Mouse (Mus musculus): Measurements from ENCODE around the gene Rlim. TPM values are rescaled to one million over a fixed set of nuclear protein-coding genes. Genes with fewer than 3 reads are reported as not detected.
A peak's percentile ranks its signal among the peaks of the same experiment; 100 is the strongest.

Rlim gene
- polyA plus RNA-seq (2015; fragmentation: Nextera tagmentation; extraction: Ambion mirVana) = 32.7 and 37.0 TPM in 2 replicates

DNA sequence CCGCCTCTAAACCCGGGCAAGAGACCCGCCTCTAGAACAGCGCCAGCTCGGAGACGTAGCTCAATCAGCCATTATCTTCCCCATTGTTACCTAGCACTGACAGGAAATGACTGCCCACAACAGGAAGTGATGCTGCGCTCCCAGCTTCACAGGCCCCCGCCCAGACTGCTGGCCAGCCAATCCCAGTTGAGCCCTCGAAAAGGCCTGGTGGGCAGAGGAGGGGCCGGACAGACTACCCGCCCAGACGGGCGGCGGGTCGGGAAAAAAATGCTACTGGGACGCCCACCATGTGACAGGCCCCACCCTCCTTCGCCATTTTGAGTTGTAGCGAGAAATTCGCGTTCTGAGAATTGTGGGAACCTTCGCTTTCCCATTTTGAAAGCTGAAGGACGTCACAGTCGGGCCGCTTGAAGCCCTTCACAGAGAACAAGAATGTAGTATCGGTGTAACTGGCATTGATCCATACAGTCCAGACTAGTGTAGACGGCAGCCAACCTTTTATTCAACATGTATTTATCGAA, at the start of gene Rlim:
Rlim (minus strand) TSS at position 116 of the 521 bp plus-strand sequence.
- no peaks in the 10 kb centered on the region for H3K9me3 ChIP-seq
- 30% methylated on average over 27 of the region's 27 CpGs for WGBS
- H3K4me2 ChIP-seq = peak within 1 kb of the TSS; percentile 57
- H3K36me3 ChIP-seq = no peaks in the 10 kb centered on the region
- H3K27me3 ChIP-seq = peaks cover 21% of the 10 kb centered on the region
- no peaks in the 10 kb centered on the region for H3K4me1 ChIP-seq
- peak within 1 kb of the TSS; percentile 88 for H3K9ac ChIP-seq
- H3K27ac ChIP-seq = peak within 1 kb of the TSS; percentile 93
- H3K4me3 ChIP-seq = peak within 1 kb of the TSS; percentile 65
- peak; percentile 99 for ATAC-seq (ENCODE audit: insufficient number of reproducible peaks, insufficient read depth, low FRiP score, low TSS enrichment, low read depth)

DNA sequence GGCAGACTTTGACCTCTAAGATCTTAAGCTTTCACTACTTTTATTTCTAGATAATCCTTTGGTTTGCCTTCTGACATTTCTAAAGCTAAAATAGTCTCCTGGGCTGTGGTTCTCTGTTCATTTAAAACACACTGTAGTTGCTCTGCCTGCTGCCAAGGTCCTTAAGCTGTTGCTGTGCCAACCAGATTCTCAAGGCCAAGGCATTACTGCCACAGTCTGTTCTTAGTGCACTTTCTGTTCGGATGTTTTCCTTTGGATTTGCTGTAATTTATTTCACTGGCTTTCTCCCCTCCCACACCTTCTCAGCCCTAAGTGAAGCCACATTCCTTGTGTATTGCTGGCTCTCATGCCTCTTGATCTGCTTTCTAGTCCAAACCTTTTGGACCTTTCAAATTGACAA, 36.1 kb upstream of the Rlim start:
- H3K9me3 ChIP-seq = no peaks in the 10 kb centered on the region
- no peaks in the 10 kb centered on the region for H3K36me3 ChIP-seq
- H3K4me1 ChIP-seq = no peaks in the 10 kb centered on the region
- H3K27me3 ChIP-seq = peaks cover 16% of the 10 kb centered on the region; the same call in 1 of the 2 replicates
- no peak overlapping the region for H3K4me2 ChIP-seq
- 39% methylated on average over 1 of the region's 1 CpGs for WGBS
- ATAC-seq (ENCODE audit: insufficient number of reproducible peaks, insufficient read depth, low FRiP score, low TSS enrichment, low read depth) = no peak
- no peak overlapping the region for H3K9ac ChIP-seq
- no peak overlapping the region for H3K27ac ChIP-seq
- H3K4me3 ChIP-seq = no peak overlapping the region

DNA sequence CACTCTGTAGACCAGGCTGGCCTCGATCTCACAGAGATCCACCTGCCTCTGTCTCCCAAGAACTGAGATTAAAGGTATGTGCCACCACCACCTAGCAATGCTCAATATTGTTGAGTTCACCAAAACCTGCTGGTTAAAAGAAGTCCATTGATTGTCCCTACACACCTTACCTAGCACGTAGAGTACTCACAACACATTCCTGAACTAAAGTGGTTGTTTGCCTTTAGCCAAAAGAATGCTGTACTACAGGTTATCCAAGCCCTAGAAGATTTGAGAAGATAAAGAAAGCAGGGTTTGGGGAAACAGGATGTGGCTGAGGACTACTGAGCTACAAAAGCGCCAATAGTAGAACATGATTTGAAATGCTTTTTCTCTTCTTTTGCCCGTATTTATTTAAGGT, 34.0 kb upstream of the Rlim start:
- Histone ChIP-seq H3K9ac (no peak overlapping the region), H3K4me2 (no peak overlapping the region), H3K27me3 (peaks cover 12% of the 10 kb centered on the region; the same call in 1 of the 2 replicates), H3K36me3 (no peaks in the 10 kb centered on the region), H3K27ac (no peak overlapping the region), H3K4me3 (no peak overlapping the region), H3K9me3 (no peaks in the 10 kb centered on the region), H3K4me1 (no peaks in the 10 kb centered on the region)
- ATAC-seq (ENCODE audit: insufficient number of reproducible peaks, insufficient read depth, low FRiP score, low TSS enrichment, low read depth) = no peak
- 75% methylated on average over 4 of the region's 4 CpGs for WGBS

DNA sequence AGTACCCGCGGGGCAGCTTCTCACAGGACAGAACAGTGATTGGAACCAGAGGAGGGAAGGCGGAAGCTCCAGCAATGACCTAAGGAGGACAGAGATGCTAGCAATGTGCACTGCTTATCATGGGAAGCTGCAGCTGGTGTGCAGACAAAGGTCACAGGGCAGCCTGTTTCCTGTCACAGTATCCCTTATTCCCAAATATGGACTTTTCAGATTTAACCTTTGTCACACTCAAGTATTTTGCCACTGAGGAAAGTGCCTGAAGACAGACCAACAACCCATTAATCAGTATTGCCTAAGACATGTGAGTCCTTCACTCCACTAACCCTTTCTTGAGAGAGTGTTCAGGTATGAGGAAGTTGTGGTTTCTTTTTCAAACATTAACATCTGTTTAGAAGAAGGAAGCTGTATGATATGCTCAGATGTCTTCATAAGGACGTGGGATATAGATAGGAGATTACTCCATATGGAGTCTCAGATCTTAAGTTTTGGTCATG, 32.3 kb upstream of the Rlim start:
- no peak overlapping the region for H3K27ac ChIP-seq
- H3K9ac ChIP-seq = no peak overlapping the region
- no peaks in the 10 kb centered on the region for H3K9me3 ChIP-seq
- no peaks in the 10 kb centered on the region for H3K36me3 ChIP-seq
- H3K27me3 ChIP-seq = peaks cover 12% of the 10 kb centered on the region; the same call in 1 of the 2 replicates
- ATAC-seq (ENCODE audit: insufficient number of reproducible peaks, insufficient read depth, low FRiP score, low TSS enrichment, low read depth) = no peak
- 49% methylated on average over 4 of the region's 4 CpGs for WGBS
- no peak overlapping the region for H3K4me2 ChIP-seq
- no peak overlapping the region for H3K4me3 ChIP-seq
- H3K4me1 ChIP-seq = no peaks in the 10 kb centered on the region

DNA sequence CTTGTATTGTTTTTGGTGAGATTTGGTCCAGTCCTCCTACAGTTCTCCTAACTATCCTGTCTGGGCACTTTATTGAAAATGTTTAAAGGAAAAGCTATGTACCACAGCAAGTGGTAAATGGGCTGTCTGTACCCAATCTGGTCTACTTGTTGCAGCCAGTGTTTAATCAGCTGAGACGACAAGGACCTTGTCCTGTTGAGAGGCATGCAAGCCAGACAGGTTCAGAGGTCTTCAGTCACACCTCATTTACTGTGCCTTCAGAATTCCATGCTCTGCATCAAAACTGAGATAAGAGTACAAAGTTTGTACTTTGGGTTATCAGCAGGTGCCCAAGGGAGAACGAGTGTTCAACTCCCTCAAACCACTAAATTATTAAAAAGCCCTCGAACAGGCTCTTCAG, 13.7 kb upstream of the Rlim start:
- Histone ChIP-seq H3K4me2 (no peak overlapping the region), H3K27ac (no peak overlapping the region), H3K9me3 (no peaks in the 10 kb centered on the region), H3K9ac (no peak overlapping the region), H3K27me3 (peaks cover 29% of the 10 kb centered on the region), H3K4me3 (no peak overlapping the region), H3K36me3 (no peaks in the 10 kb centered on the region), H3K4me1 (no peaks in the 10 kb centered on the region)
- WGBS = 72% methylated on average over 3 of the region's 3 CpGs
- no peak for ATAC-seq (ENCODE audit: insufficient number of reproducible peaks, insufficient read depth, low FRiP score, low TSS enrichment, low read depth)

DNA sequence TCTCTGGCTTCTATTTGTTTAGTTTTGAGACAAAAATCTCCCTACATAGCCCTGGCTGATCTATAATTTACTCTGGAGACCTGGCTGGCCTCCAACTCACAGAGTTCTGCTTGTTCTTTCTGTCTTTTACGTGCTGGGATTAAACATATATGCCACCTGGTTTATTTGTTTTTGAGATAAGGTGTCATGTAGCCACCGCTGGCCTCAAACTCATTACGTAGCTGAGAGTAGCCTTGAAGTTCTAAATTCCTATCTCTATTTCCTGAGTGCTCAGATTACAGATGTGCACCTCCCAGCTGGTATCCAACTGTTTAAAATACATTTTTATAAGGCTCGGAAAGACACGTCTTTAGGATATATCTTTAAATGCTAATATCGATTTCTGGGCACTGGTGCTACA, 12.8 kb upstream of the Rlim start:
- ATAC-seq (ENCODE audit: insufficient number of reproducible peaks, insufficient read depth, low FRiP score, low TSS enrichment, low read depth) = no peak
- Histone ChIP-seq H3K36me3 (no peaks in the 10 kb centered on the region), H3K4me3 (no peak overlapping the region), H3K4me1 (no peaks in the 10 kb centered on the region), H3K4me2 (no peak overlapping the region), H3K9ac (no peak overlapping the region), H3K27ac (no peak overlapping the region), H3K9me3 (no peaks in the 10 kb centered on the region), H3K27me3 (peaks cover 28% of the 10 kb centered on the region)
- WGBS = 63% methylated on average over 6 of the region's 6 CpGs

DNA sequence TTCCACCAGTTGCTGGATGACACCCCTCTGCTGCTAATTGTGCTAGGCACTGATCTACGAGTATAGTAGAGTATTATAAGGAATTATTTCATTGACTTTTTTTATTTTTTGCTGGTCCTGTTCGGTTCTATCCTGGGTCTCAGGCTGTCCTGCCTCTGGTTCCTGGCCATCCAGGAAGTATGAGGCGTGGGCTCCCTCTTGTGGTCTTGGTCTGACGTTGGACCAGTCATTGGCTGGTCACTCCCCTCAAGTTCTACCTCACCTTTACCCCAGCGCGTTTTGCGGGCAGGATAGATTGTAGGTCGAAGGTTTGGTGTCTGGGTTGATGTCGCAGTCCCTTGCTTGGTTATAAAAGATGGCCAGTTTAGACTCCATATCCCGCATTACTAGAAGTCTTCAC, 10.6 kb upstream of the Rlim start:
- H3K4me3 ChIP-seq = no peak overlapping the region

DNA sequence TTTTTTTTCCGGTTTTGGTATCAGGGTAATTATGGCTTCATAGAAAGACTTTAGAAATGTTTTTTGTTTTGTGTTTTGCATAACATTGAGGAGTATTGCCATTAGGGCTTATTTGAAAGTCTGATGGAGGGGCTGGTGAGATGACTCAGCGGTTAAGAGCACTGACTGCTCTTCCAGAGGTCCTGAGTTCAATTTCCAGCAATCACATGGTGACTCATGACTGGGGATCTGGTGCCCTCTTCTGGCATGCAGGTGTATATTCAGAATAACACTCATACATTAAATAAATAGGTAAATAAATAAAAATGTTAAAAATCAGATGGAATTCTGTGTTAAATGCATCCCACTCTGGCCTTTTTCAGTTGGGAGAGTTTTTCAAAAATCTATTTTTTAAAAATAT, 9.3 kb upstream of the Rlim start:
- Histone ChIP-seq H3K9me3 (no peaks in the 10 kb centered on the region), H3K27me3 (peaks cover 37% of the 10 kb centered on the region), H3K4me2 (no peak overlapping the region), H3K27ac (no peak overlapping the region), H3K4me1 (0 out of 2 replicates have a peak, but pooled peaks cover 2% of the 10 kb centered on the region), H3K36me3 (no peaks in the 10 kb centered on the region), H3K9ac (no peak overlapping the region), H3K4me3 (no peak overlapping the region)
- WGBS = 54% methylated on average over 2 of the region's 2 CpGs
- ATAC-seq (ENCODE audit: insufficient number of reproducible peaks, insufficient read depth, low FRiP score, low TSS enrichment, low read depth) = no peak

More for the DNA sequence above, 10.6 kb upstream of the Rlim start:
- Histone ChIP-seq H3K27ac (no peak overlapping the region), H3K4me1 (0 out of 2 replicates have a peak, but pooled peaks cover 2% of the 10 kb centered on the region), H3K9me3 (no peaks in the 10 kb centered on the region), H3K36me3 (no peaks in the 10 kb centered on the region), H3K27me3 (peaks cover 26% of the 10 kb centered on the region), H3K4me2 (no peak overlapping the region), H3K9ac (no peak overlapping the region)
- ATAC-seq (ENCODE audit: insufficient number of reproducible peaks, insufficient read depth, low FRiP score, low TSS enrichment, low read depth) = no peak
- 38% methylated on average over 10 of the region's 10 CpGs for WGBS

DNA sequence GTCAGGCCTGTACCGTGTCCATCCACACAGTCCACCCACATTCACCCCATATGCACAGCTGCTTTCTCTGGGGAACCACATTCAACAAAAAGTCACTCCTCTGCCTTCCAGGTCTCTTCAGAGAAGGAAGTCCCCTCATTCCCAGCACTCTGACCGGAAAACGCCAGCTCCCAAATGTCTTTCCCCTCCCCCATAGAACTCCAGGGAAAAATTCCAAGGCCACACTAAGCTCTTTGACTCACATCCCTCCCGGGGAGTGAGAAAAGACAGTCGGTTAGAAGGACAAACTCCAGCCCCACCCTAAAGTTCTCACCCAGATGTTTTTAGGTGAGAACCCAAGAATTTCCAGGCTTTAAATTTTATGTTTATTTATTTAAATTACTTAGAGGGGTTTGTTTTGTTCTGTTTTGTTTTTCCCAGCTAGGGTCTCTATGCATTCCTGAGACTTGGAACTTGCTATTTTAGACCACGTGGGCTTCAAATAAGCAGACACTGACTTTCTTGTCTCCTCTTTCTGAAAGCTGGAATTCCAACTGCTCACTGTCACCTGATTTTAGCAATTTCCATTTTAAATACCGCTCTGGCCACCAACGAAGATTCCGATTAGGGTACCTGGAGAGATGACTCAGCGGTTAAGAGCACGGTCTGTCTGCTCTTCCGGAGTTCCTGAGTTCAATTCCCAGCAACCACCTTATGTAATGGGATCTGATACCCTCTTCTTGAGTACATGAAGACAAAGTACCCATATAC, 6.3 kb upstream of the Rlim start:
- 36% methylated on average over 12 of the region's 12 CpGs for WGBS
- Histone ChIP-seq H3K9me3 (no peaks in the 10 kb centered on the region), H3K4me1 (0 out of 2 replicates have a peak, but pooled peaks cover 2% of the 10 kb centered on the region), H3K36me3 (no peaks in the 10 kb centered on the region), H3K4me2 (no peak overlapping the region), H3K27ac (no peak overlapping the region), H3K27me3 (peaks cover 30% of the 10 kb centered on the region), H3K4me3 (no peak overlapping the region), H3K9ac (no peak overlapping the region)
- no peak for ATAC-seq (ENCODE audit: insufficient number of reproducible peaks, insufficient read depth, low FRiP score, low TSS enrichment, low read depth)

DNA sequence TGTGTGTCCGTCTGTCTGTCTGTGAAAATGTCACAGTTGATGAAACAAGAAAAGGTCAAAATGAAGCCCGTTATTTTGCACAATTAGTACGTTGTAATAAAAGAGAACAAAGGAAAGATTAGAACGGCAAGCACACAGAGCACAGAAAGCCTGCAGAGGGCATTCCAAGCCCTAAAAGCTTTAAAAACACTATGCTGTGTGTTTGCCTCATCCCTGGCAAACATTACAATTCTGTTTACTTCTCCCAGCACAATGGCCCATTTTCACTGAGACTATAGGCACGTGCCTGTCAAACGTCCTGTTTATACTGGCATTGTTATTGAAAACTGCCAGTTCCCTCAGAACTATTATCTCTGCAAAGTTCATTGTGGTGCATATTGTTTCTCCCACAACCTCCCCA, 5.1 kb upstream of the Rlim start:
- H3K27me3 ChIP-seq = peaks cover 27% of the 10 kb centered on the region
- 26% methylated on average over 6 of the region's 6 CpGs for WGBS
- H3K9me3 ChIP-seq = no peaks in the 10 kb centered on the region

DNA sequence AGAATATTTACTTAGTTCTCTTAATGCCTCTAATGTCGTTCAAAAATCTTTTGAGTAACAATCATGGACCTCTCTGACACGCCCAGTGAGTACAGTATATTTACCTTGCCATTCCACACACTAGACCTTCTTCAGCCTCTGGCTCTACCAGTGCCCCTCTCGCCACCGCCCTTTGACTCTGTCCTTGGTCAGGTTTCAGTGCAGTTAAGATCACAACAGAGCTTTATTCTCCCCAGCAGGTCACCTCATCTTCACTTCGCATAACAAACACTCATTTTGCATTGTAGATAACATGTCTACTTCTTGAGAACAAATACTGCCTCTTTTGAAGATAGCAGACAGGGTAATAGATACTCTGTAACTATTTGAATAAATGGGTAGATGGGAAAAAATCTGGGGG, 3.9 kb upstream of the Rlim start:
- no peaks in the 10 kb centered on the region for H3K9me3 ChIP-seq
- WGBS = 36% methylated on average over 5 of the region's 5 CpGs
- no peaks in the 10 kb centered on the region for H3K36me3 ChIP-seq
- no peak overlapping the region for H3K9ac ChIP-seq
- H3K4me1 ChIP-seq = 0 out of 2 replicates have a peak, but pooled peaks cover 2% of the 10 kb centered on the region
- H3K27me3 ChIP-seq = peaks cover 29% of the 10 kb centered on the region
- H3K27ac ChIP-seq = no peak overlapping the region
- H3K4me3 ChIP-seq = no peak overlapping the region
- H3K4me2 ChIP-seq = no peak overlapping the region
- ATAC-seq (ENCODE audit: insufficient number of reproducible peaks, insufficient read depth, low FRiP score, low TSS enrichment, low read depth) = no peak

More for the DNA sequence above, 5.1 kb upstream of the Rlim start:
- ATAC-seq (ENCODE audit: insufficient number of reproducible peaks, insufficient read depth, low FRiP score, low TSS enrichment, low read depth) = no peak
- Histone ChIP-seq H3K4me1 (0 out of 2 replicates have a peak, but pooled peaks cover 2% of the 10 kb centered on the region), H3K9ac (no peak overlapping the region), H3K4me3 (no peak overlapping the region), H3K27ac (no peak overlapping the region), H3K4me2 (no peak overlapping the region), H3K36me3 (no peaks in the 10 kb centered on the region)

GRCm38 (mm10) chrX:103981806-103982205, 722 bp upstream of the Rlim start:
- Histone ChIP-seq H3K4me1 (no peaks in the 10 kb centered on the region), H3K9ac (no peak overlapping the region), H3K4me2 (peak overlapping the region; percentile 46), H3K36me3 (no peaks in the 10 kb centered on the region), H3K9me3 (no peaks in the 10 kb centered on the region), H3K4me3 (peak overlapping the region; percentile 65), H3K27me3 (peaks cover 24% of the 10 kb centered on the region), H3K27ac (peak overlapping the region; percentile 86)
- no peak for ATAC-seq (ENCODE audit: insufficient number of reproducible peaks, insufficient read depth, low FRiP score, low TSS enrichment, low read depth)
- 75% methylated on average over 10 of the region's 10 CpGs for WGBS
